Mouse (Mus musculus): ENCODE results near the gene Olfr342. TPM values are rescaled to one million over a fixed set of nuclear protein-coding genes. Genes with fewer than 3 reads are reported as not detected.

Olfr342 gene
- not detected in 2 replicates for polyA plus RNA-seq (2015; fragmentation: Nextera tagmentation; extraction: Ambion mirVana)

- Histone ChIP-seq H3K4me2 (replicated peaks) (no peak within 1 kb of the TSS), H3K36me3 (no peaks in the 10 kb centered on the region), H3K9me3 (peaks cover 17% of the 10 kb centered on the region), H3K27ac (replicated peaks) (no peak within 1 kb of the TSS), H3K4me1 (no peaks in the 10 kb centered on the region), H3K27me3 (no peaks in the 10 kb centered on the region), H3K4me3 (no peak within 1 kb of the TSS), H3K9ac (replicated peaks) (no peak within 1 kb of the TSS)
- no peak for ATAC-seq (replicated peaks)
- 82% methylated on average over 3 of the region's 3 CpGs for WGBS
Measured at GRCm38 (mm10) chr2:36524698-36525097, at the start of gene Olfr342. TSS of gene Olfr342 (plus strand) at chr2:36524998.

GRCm38 (mm10) chr2:36482368-36482767 lies 42.4 kb upstream of the Olfr342 start, which contains the start of gene Olfr341:
TSS of gene Olfr341 (minus strand) at chr2:36482468.
- Histone ChIP-seq H3K4me3 (no peak within 1 kb of the TSS), H3K9ac (replicated peaks) (no peak within 1 kb of the TSS), H3K27ac (replicated peaks) (no peak within 1 kb of the TSS), H3K4me2 (replicated peaks) (no peak within 1 kb of the TSS), H3K36me3 (no peaks in the 10 kb centered on the region), H3K9me3 (peaks cover 4% of the 10 kb centered on the region; the same call in 1 of the 2 replicates), H3K27me3 (no peaks in the 10 kb centered on the region), H3K4me1 (no peaks in the 10 kb centered on the region)
- no peak for ATAC-seq (replicated peaks)

- peaks cover 16% of the 10 kb centered on the region for H3K9me3 ChIP-seq
- H3K4me2 ChIP-seq (replicated peaks), result no peak overlapping the region
- no peak overlapping the region for H3K27ac ChIP-seq (replicated peaks)
- ATAC-seq (replicated peaks), result no peak
- no peaks in the 10 kb centered on the region for H3K27me3 ChIP-seq
- no peaks in the 10 kb centered on the region for H3K4me1 ChIP-seq
- H3K9ac ChIP-seq (replicated peaks), result no peak overlapping the region
- H3K36me3 ChIP-seq, result no peaks in the 10 kb centered on the region
- H3K4me3 ChIP-seq, result no peak overlapping the region
Measured at GRCm38 (mm10) chr2:36565156-36565555, 40.4 kb downstream of the Olfr342 start.

- Histone ChIP-seq H3K36me3 (no peaks in the 10 kb centered on the region), H3K4me3 (no peak within 1 kb of the TSS), H3K27me3 (no peaks in the 10 kb centered on the region), H3K4me2 (replicated peaks) (no peak within 1 kb of the TSS), H3K27ac (replicated peaks) (no peak within 1 kb of the TSS), H3K9me3 (peaks cover 10% of the 10 kb centered on the region), H3K9ac (replicated peaks) (no peak within 1 kb of the TSS), H3K4me1 (no peaks in the 10 kb centered on the region)
- no peak for ATAC-seq (replicated peaks)
- 92% methylated on average over 1 of the region's 1 CpGs for WGBS
Measured at GRCm38 (mm10) chr2:36566362-36566761, 41.6 kb downstream of the Olfr342 start, which contains the start of gene Olfr344. TSS of gene Olfr344 (plus strand) at chr2:36566662.

- Histone ChIP-seq H3K9ac (replicated peaks) (no peak overlapping the region), H3K4me3 (no peak overlapping the region), H3K36me3 (no peaks in the 10 kb centered on the region), H3K4me1 (no peaks in the 10 kb centered on the region), H3K4me2 (replicated peaks) (no peak overlapping the region), H3K9me3 (peaks cover 10% of the 10 kb centered on the region; the same call in 1 of the 2 replicates), H3K27ac (replicated peaks) (no peak overlapping the region), H3K27me3 (no peaks in the 10 kb centered on the region)
- no peak for ATAC-seq (replicated peaks)
Measured at GRCm38 (mm10) chr2:36567022-36567421, 42.2 kb downstream of the Olfr342 start.

- 97% methylated on average over 3 of the region's 3 CpGs for WGBS
Measured at GRCm38 (mm10) chr2:36567845-36568244, 43.0 kb downstream of the Olfr342 start.

More at GRCm38 (mm10) chr2:36567845-36568244, 43.0 kb downstream of the Olfr342 start:
- no peak overlapping the region for H3K27ac ChIP-seq (replicated peaks)
- no peak overlapping the region for H3K9ac ChIP-seq (replicated peaks)
- no peak overlapping the region for H3K4me3 ChIP-seq
- no peaks in the 10 kb centered on the region for H3K36me3 ChIP-seq
- no peaks in the 10 kb centered on the region for H3K27me3 ChIP-seq
- peaks cover 10% of the 10 kb centered on the region; the same call in 1 of the 2 replicates for H3K9me3 ChIP-seq
- no peak overlapping the region for H3K4me2 ChIP-seq (replicated peaks)
- no peak for ATAC-seq (replicated peaks)
- H3K4me1 ChIP-seq, result no peaks in the 10 kb centered on the region

Other genes with a start within 250 kb of the Olfr342 start
- gene Olfr338, start 151.5 kb upstream of the Olfr342 start, polyA plus RNA-seq (2015; fragmentation: Nextera tagmentation; extraction: Ambion mirVana), result not detected in 2 replicates
- not detected in 2 replicates for gene Olfr339, start 106.1 kb upstream of the Olfr342 start, polyA plus RNA-seq (2015; fragmentation: Nextera tagmentation; extraction: Ambion mirVana)
- not detected in 2 replicates for gene Olfr340, start 72.4 kb upstream of the Olfr342 start, polyA plus RNA-seq (2015; fragmentation: Nextera tagmentation; extraction: Ambion mirVana)
- gene Olfr341, start 42.5 kb upstream of the Olfr342 start, polyA plus RNA-seq (2015; fragmentation: Nextera tagmentation; extraction: Ambion mirVana), result not detected in 2 replicates
- not detected in 2 replicates for gene Olfr344, start 41.7 kb downstream of the Olfr342 start, polyA plus RNA-seq (2015; fragmentation: Nextera tagmentation; extraction: Ambion mirVana)
- gene Olfr345, start 115.0 kb downstream of the Olfr342 start, polyA plus RNA-seq (2015; fragmentation: Nextera tagmentation; extraction: Ambion mirVana), result not detected in 2 replicates
- gene Olfr346, start 160.8 kb downstream of the Olfr342 start, polyA plus RNA-seq (2015; fragmentation: Nextera tagmentation; extraction: Ambion mirVana), result not detected in 2 replicates
- gene Olfr347, start 206.9 kb downstream of the Olfr342 start, polyA plus RNA-seq (2015; fragmentation: Nextera tagmentation; extraction: Ambion mirVana), result not detected in 2 replicates

Measured in forebrain, embryonic 15.5 days (tissue).